Mouse (Mus musculus): ENCODE measurements around the gene a. TPM values are rescaled to one million over a fixed set of nuclear protein-coding genes. Genes with fewer than 3 reads are reported as not detected.

Gene a
- polyA plus RNA-seq, 1 experiment from 2014 or later: 17.7 TPM

DNA sequence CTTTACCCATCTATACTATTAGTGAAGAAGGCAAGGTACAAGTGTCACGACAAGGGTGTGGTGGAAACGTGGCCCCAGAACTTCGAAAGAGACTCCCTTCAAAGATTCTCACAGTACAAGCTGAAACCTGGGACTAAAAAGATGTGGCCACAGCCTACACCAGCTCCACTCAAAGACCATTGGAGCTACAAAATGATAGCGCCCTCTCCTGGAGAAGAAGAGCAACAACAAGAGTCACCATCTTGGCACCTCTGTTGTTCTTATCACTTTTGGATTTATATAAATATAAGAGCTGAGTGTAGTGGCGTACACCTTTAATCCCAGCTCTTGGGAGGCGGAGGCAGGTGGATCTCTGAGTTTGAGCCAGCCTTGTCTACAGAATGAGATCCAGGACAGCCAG is 35.4 kb upstream of the a start:
- Histone ChIP-seq H3K9me3 (ENCODE audit: control insufficient read depth, low read length) (peaks cover 3% of the 10 kb centered on the region; the same call in 1 of the 2 replicates), H3K27ac (replicated peaks; ENCODE audit: low read depth, low read length) (no peak overlapping the region), H3K4me2 (ENCODE audit: low read depth, severe bottlenecking) (no peak overlapping the region), H3K4me3 (ENCODE audit: low read depth, low read length) (no peak overlapping the region), H3K9ac (ENCODE audit: low read length) (no peak overlapping the region), H3K36me3 (ENCODE audit: control insufficient read depth, insufficient read depth, low read length) (no peaks in the 10 kb centered on the region), H3K4me1 (ENCODE audit: control insufficient read depth, insufficient read depth, low read length) (no peaks in the 10 kb centered on the region), H3K27me3 (ENCODE audit: control insufficient read depth, insufficient read depth, low read length) (no peaks in the 10 kb centered on the region)
- no peak for ATAC-seq (ENCODE audit: insufficient number of reproducible peaks, low FRiP score, low TSS enrichment, low read depth)
- WGBS: 56% methylated on average over 6 of the region's 6 CpGs
- DNase-seq (ENCODE audit: low spot score): no peak

DNA sequence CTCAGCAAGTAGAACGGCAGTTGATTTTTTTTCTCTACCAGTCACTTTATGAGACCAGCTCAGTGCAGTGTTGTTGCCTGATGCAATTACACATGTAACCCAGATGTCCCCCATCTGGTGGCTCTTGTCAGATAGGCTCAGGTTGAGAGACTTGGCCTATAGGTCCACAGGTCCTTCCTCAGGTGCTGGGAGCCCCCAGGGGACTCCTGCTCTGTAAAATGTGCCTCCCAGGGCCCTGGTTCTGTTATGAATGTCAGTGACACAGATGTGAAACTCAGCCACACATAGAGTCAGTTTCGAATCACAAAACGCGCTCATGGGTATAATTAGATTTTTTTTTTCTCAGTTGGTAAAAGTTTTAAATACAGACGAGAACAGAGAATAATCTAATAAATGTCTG is 33.5 kb upstream of the a start:
- Histone ChIP-seq H3K9me3 (ENCODE audit: control insufficient read depth, low read length) (peaks cover 5% of the 10 kb centered on the region; the same call in 1 of the 2 replicates), H3K27me3 (ENCODE audit: control insufficient read depth, insufficient read depth, low read length) (no peaks in the 10 kb centered on the region), H3K4me3 (ENCODE audit: low read depth, low read length) (no peak overlapping the region), H3K4me1 (ENCODE audit: control insufficient read depth, insufficient read depth, low read length) (no peaks in the 10 kb centered on the region), H3K27ac (replicated peaks; ENCODE audit: low read depth, low read length) (no peak overlapping the region), H3K4me2 (ENCODE audit: low read depth, severe bottlenecking) (no peak overlapping the region), H3K9ac (ENCODE audit: low read length) (no peak overlapping the region), H3K36me3 (ENCODE audit: control insufficient read depth, insufficient read depth, low read length) (no peaks in the 10 kb centered on the region)
- DNase-seq (ENCODE audit: low spot score) (no peak), ATAC-seq (ENCODE audit: insufficient number of reproducible peaks, low FRiP score, low TSS enrichment, low read depth) (no peak)
- WGBS: 73% methylated on average over 5 of the region's 5 CpGs

DNA sequence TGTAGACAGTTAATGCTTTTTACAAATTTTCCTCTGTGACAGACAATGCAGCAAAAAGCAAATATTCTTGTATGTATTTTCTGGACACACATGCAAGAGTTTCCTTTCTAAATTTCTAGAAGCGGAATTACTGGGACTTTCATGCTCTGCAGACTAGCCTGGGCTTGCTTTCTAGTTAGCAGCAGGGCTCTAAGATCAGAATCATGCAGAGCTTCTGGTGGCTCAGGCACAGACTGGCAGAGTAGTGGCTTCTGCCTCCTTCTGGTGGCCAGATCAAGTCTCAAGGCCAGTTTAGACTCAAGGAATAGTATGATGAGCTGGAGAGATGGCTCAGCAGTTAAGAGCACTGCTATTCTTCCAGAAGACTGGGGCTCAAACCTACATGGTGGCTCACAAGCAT is 32.7 kb upstream of the a start:
- WGBS: 91% methylated on average over 1 of the region's 1 CpGs
- H3K9ac ChIP-seq (ENCODE audit: low read length): no peak overlapping the region
- H3K36me3 ChIP-seq (ENCODE audit: control insufficient read depth, insufficient read depth, low read length): no peaks in the 10 kb centered on the region
- no peak for DNase-seq (ENCODE audit: low spot score)
- H3K27me3 ChIP-seq (ENCODE audit: control insufficient read depth, insufficient read depth, low read length): no peaks in the 10 kb centered on the region
- no peak for ATAC-seq (ENCODE audit: insufficient number of reproducible peaks, low FRiP score, low TSS enrichment, low read depth)
- H3K27ac ChIP-seq (replicated peaks; ENCODE audit: low read depth, low read length): no peak overlapping the region
- H3K9me3 ChIP-seq (ENCODE audit: control insufficient read depth, low read length): peaks cover 5% of the 10 kb centered on the region; the same call in 1 of the 2 replicates
- H3K4me1 ChIP-seq (ENCODE audit: control insufficient read depth, insufficient read depth, low read length): no peaks in the 10 kb centered on the region
- H3K4me2 ChIP-seq (ENCODE audit: low read depth, severe bottlenecking): no peak overlapping the region
- no peak overlapping the region for H3K4me3 ChIP-seq (ENCODE audit: low read depth, low read length)

DNA sequence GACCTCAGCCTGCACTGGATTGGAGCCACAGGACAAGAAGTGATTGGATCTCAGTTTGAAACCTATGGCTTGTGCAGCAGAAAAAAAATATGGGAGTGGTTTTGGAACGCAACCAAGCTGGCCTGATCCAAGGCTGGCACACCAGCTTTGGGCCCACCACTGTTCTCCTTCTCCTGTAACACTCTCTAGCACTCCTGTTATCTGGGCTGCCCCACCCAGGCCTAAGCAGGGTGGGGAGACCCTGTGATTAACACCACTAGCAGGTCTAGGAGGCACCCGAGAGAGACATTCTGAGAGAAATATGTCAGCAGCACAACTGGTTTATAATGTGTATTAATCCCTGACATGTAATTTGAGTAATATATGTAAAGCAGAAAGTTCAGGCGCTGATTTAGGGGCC is 28.0 kb upstream of the a start:
- Histone ChIP-seq H3K27ac (replicated peaks; ENCODE audit: low read depth, low read length) (no peak overlapping the region), H3K9me3 (ENCODE audit: control insufficient read depth, low read length) (peaks cover 5% of the 10 kb centered on the region; the same call in 1 of the 2 replicates), H3K9ac (ENCODE audit: low read length) (no peak overlapping the region), H3K36me3 (ENCODE audit: control insufficient read depth, insufficient read depth, low read length) (no peaks in the 10 kb centered on the region), H3K4me1 (ENCODE audit: control insufficient read depth, insufficient read depth, low read length) (no peaks in the 10 kb centered on the region), H3K27me3 (ENCODE audit: control insufficient read depth, insufficient read depth, low read length) (no peaks in the 10 kb centered on the region), H3K4me3 (ENCODE audit: low read depth, low read length) (no peak overlapping the region), H3K4me2 (ENCODE audit: low read depth, severe bottlenecking) (no peak overlapping the region)
- WGBS: 79% methylated on average over 3 of the region's 3 CpGs
- DNase-seq (ENCODE audit: low spot score): no peak
- no peak for ATAC-seq (ENCODE audit: insufficient number of reproducible peaks, low FRiP score, low TSS enrichment, low read depth)

DNA sequence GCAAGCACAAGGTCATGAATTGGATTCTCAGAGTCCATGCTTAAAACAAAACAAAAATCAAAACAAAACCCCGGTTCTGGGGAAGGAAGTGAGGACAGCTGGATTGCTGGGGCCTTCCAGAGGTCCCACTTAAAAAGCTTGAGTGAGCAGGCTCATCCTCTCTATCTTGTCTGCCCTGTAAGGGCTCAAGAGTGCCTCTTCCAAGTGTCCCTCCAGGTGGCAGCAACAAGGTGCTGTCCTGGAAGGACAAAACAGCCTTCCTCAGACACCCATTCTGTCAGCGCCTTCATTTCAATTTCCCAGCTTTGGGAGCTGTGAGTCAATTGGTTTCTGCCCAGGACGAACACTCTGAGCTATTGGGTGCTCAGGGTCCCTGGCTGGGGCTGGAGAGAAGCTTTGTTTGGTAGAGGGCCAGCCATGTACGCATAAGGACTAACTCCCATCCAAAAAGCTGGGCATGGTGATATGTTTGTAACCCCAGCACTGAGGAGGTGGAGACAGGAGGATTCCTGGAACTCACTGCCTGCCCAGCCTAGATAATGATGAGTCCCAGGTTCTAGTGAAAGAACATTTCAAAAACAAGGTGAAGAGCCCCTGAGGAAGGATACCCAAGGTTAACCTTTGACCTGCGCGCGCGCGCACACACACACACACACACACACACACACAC is 26.2 kb upstream of the a start:
- no peak overlapping the region for H3K9ac ChIP-seq (ENCODE audit: low read length)
- H3K4me1 ChIP-seq (ENCODE audit: control insufficient read depth, insufficient read depth, low read length): no peaks in the 10 kb centered on the region
- no peak overlapping the region for H3K4me2 ChIP-seq (ENCODE audit: low read depth, severe bottlenecking)
- H3K27ac ChIP-seq (replicated peaks; ENCODE audit: low read depth, low read length): no peak overlapping the region
- no peak overlapping the region for H3K4me3 ChIP-seq (ENCODE audit: low read depth, low read length)
- H3K9me3 ChIP-seq (ENCODE audit: control insufficient read depth, low read length): peaks cover 5% of the 10 kb centered on the region; the same call in 1 of the 2 replicates
- H3K27me3 ChIP-seq (ENCODE audit: control insufficient read depth, insufficient read depth, low read length): no peaks in the 10 kb centered on the region
- H3K36me3 ChIP-seq (ENCODE audit: control insufficient read depth, insufficient read depth, low read length): no peaks in the 10 kb centered on the region
- 82% methylated on average over 9 of the region's 9 CpGs for WGBS
- ATAC-seq (ENCODE audit: insufficient number of reproducible peaks, low FRiP score, low TSS enrichment, low read depth) (no peak), DNase-seq (ENCODE audit: low spot score) (no peak)

DNA sequence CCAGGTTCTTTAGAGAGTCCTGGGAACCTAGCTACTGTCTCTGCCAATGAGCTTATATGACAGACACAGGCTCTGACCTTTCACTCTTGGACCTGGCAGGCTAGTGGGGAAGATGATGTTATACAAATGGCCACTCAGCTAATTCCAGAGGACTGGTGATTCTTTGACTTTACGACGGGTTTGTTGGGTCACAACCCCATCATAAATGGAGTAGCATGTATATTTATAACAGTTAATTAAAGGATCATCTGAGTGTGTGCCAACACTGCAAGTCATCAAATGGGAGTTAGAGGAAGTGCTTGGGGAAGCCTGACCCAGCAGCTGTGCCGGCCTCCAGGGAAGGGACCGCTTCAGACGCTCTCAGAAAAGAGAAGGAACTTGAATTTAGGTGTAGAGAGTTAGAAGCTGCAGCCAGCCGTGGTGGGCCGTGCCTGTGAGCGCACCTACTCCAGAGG is 25.6 kb upstream of the a start:
- Histone ChIP-seq H3K27ac (replicated peaks; ENCODE audit: low read depth, low read length) (no peak overlapping the region), H3K36me3 (ENCODE audit: control insufficient read depth, insufficient read depth, low read length) (no peaks in the 10 kb centered on the region), H3K27me3 (ENCODE audit: control insufficient read depth, insufficient read depth, low read length) (no peaks in the 10 kb centered on the region), H3K9me3 (ENCODE audit: control insufficient read depth, low read length) (peaks cover 4% of the 10 kb centered on the region; the same call in 1 of the 2 replicates), H3K4me1 (ENCODE audit: control insufficient read depth, insufficient read depth, low read length) (no peaks in the 10 kb centered on the region), H3K4me3 (ENCODE audit: low read depth, low read length) (no peak overlapping the region), H3K4me2 (ENCODE audit: low read depth, severe bottlenecking) (no peak overlapping the region), H3K9ac (ENCODE audit: low read length) (no peak overlapping the region)
- 62% methylated on average over 8 of the region's 8 CpGs for WGBS
- no peak for DNase-seq (ENCODE audit: low spot score)
- ATAC-seq (ENCODE audit: insufficient number of reproducible peaks, low FRiP score, low TSS enrichment, low read depth): no peak

DNA sequence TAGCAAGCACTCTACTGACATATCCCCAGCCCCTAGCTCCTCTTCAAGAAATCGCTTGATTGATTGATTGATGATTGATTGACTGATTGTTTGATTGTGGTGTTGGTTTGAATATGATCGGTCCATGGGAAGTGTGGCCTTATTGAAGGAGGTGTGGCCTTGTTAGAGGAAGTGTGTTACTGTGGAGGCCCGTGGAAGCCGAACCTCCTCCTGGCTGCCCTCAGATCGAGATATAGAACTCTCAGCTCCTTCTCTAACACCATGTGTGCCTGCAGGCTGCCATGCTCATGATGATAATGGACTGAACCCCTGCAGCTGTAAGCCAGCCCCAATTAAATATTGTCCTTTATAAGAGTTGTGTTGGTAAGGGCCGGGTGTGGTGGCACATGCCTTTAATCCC is 24.2 kb upstream of the a start:
- H3K4me2 ChIP-seq (ENCODE audit: low read depth, severe bottlenecking): no peak overlapping the region
- ATAC-seq (ENCODE audit: insufficient number of reproducible peaks, low FRiP score, low TSS enrichment, low read depth) (no peak), DNase-seq (ENCODE audit: low spot score) (no peak)
- H3K9ac ChIP-seq (ENCODE audit: low read length): no peak overlapping the region
- no peaks in the 10 kb centered on the region for H3K36me3 ChIP-seq (ENCODE audit: control insufficient read depth, insufficient read depth, low read length)
- H3K27ac ChIP-seq (replicated peaks; ENCODE audit: low read depth, low read length): no peak overlapping the region
- WGBS: 87% methylated on average over 6 of the region's 6 CpGs
- no peak overlapping the region for H3K4me3 ChIP-seq (ENCODE audit: low read depth, low read length)
- no peaks in the 10 kb centered on the region for H3K27me3 ChIP-seq (ENCODE audit: control insufficient read depth, insufficient read depth, low read length)
- no peaks in the 10 kb centered on the region for H3K9me3 ChIP-seq (ENCODE audit: control insufficient read depth, low read length)
- H3K4me1 ChIP-seq (ENCODE audit: control insufficient read depth, insufficient read depth, low read length): no peaks in the 10 kb centered on the region

DNA sequence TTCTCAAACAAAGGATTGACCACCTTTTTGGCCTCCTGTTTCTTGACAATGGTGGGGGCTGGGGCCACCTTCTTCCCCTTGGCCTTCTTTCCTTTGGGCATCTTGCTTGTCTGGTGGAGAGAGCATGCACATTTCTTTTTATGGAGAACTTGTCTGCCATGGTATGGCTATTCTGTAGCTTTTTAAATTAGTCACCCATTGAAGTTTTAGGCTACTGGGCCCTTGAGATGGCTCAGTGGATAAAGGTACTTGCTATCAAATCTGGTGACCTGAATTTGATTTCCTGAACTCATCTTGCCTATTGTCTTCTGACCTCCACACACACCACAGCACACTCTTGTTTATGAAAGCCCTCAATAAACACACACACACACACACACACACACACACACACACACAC is 21.3 kb upstream of the a start, which contains the start of gene Gm14214:
Gene Gm14214 (minus strand): TSS at position 101 of the 400 bp plus-strand sequence.
- Histone ChIP-seq H3K4me2 (ENCODE audit: low read depth, severe bottlenecking) (no peak within 1 kb of the TSS), H3K27me3 (ENCODE audit: control insufficient read depth, insufficient read depth, low read length) (no peaks in the 10 kb centered on the region), H3K4me1 (ENCODE audit: control insufficient read depth, insufficient read depth, low read length) (no peaks in the 10 kb centered on the region), H3K36me3 (ENCODE audit: control insufficient read depth, insufficient read depth, low read length) (no peaks in the 10 kb centered on the region), H3K4me3 (ENCODE audit: low read depth, low read length) (no peak within 1 kb of the TSS), H3K9ac (ENCODE audit: low read length) (no peak within 1 kb of the TSS), H3K9me3 (ENCODE audit: control insufficient read depth, low read length) (no peaks in the 10 kb centered on the region), H3K27ac (replicated peaks; ENCODE audit: low read depth, low read length) (no peak within 1 kb of the TSS)
- DNase-seq (ENCODE audit: low spot score) (no peak), ATAC-seq (ENCODE audit: insufficient number of reproducible peaks, low FRiP score, low TSS enrichment, low read depth) (no peak)

DNA sequence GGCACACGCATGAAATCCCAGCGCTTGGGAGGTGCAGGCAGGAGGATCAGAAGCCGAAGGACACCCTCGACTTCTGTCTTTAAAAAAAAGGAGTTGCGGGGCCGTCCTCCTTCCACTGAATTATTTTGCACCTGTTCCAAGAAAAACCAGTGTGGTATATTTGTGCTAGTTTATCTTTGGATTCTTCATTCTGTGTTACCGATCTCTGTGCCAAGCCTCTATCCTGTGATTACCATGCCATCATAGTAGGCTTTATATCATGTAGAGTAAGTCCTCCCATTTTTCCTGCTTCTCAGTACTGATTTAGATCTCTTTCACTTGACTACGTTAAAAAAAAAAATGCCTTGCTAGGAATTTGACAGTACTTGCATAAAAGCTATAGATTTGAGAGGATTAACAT is 19.6 kb upstream of the a start:
- Histone ChIP-seq H3K9ac (ENCODE audit: low read length) (no peak overlapping the region), H3K4me3 (ENCODE audit: low read depth, low read length) (no peak overlapping the region), H3K4me2 (ENCODE audit: low read depth, severe bottlenecking) (no peak overlapping the region), H3K36me3 (ENCODE audit: control insufficient read depth, insufficient read depth, low read length) (no peaks in the 10 kb centered on the region), H3K9me3 (ENCODE audit: control insufficient read depth, low read length) (no peaks in the 10 kb centered on the region), H3K4me1 (ENCODE audit: control insufficient read depth, insufficient read depth, low read length) (no peaks in the 10 kb centered on the region), H3K27ac (replicated peaks; ENCODE audit: low read depth, low read length) (no peak overlapping the region), H3K27me3 (ENCODE audit: control insufficient read depth, insufficient read depth, low read length) (no peaks in the 10 kb centered on the region)
- no peak for ATAC-seq (ENCODE audit: insufficient number of reproducible peaks, low FRiP score, low TSS enrichment, low read depth)
- WGBS: 87% methylated on average over 8 of the region's 8 CpGs
- no peak for DNase-seq (ENCODE audit: low spot score)
